Mouse (Mus musculus): ENCODE results near the gene Cox10. TPM values are rescaled to one million over a fixed set of nuclear protein-coding genes. Genes with fewer than 3 reads are reported as not detected.

The Cox10 gene
- total and polyA plus RNA-seq, 3 experiments = 23.4 to 60.3 (median 35.2) TPM

DNA sequence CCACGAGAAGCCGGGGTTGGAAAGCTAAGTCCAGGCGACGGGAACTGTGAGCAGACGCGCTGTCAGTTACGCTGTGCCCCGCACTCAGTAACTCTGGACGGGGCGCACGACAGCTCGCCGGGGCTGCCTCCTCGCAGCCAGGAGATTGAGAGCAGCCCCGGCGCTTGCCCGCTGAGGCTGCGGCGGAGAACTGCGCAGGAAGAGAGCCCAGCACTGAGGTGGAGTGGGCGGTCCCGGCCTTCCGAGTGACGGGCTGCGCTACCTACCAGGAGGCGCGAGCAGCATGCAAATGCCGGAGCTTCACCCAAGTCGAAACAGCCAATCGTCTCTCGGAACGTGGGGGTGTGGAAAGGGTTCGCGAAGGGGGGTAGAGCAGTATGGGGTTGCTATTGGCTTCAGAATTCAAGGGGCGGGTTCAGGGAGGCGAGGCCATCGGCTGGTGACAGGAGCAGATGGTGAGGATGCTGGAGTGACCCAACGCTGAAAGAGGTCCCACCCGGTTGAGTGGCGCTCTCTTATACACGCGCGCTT is 157.1 kb downstream of the Cox10 start, which contains the start of gene Hs3st3b1:
Gene Hs3st3b1, minus strand, starts transcription at position 200 of the 531 bp plus-strand sequence.
- dilution Hi-C loops (cut with MboI; ENCODE audit: extremely low pct_ligation_motif_present, extremely low pct_unique_long_range_greater_than_20kb, low sequenced_read_pairs) = no loop called here
- DNase-seq (ENCODE audit: extremely low read depth) = peak; percentile 99

More for the DNA sequence above, 157.1 kb downstream of the Cox10 start, which contains the start of gene Hs3st3b1:
- Histone ChIP-seq H3K4me1 (ENCODE audit: control insufficient read depth in 1 of 2, insufficient read depth in 2 of 2) (peaks cover 0 to 41% of the 10 kb centered on the region in 2 experiments; a peak in 2 of 4 replicates), H3K4me3 (replicated peaks in 1 of 3; ENCODE audit: low read depth in 2 of 3, low read length in 2 of 3, poor library complexity in 1 of 3) (peak within 1 kb of the TSS; percentile 53 to 66 (median 65)), H3K79me2 (replicated peaks; ENCODE audit: control insufficient read depth, extremely low read depth, insufficient read depth, poor library complexity, severe bottlenecking) (no peaks in the 10 kb centered on the region), H3K36me3 (replicated peaks in 1 of 2; ENCODE audit: control insufficient read depth in 1 of 2, insufficient read depth in 1 of 2, low read length in 1 of 2) (no peaks in the 10 kb centered on the region), H3K9ac (ENCODE audit: insufficient read depth, low read depth) (peak within 1 kb of the TSS; percentile 20; the same call in 1 of the 2 replicates), H3K9me3 (replicated peaks; ENCODE audit: low read length) (no peaks in the 10 kb centered on the region), H3K27ac (ENCODE audit: insufficient read depth, low read depth) (no peak within 1 kb of the TSS), H3K27me3 (replicated peaks) (peaks cover 33% of the 10 kb centered on the region), H3K4me2 (ENCODE audit: insufficient read depth, low read depth, poor library complexity, severe bottlenecking) (peak within 1 kb of the TSS; percentile 84)
- TF ChIP-seq HCFC1 (IDR thresholded peaks at IDR 0.05; ENCODE audit: low read depth, low read length) (peak; percentile 71), BHLHE40 (IDR thresholded peaks at IDR 0.05; ENCODE audit: low read depth, low read length) (0 out of 2 replicates have a peak, but pooled peaks have one; percentile 24), ZC3H11A (IDR thresholded peaks at IDR 0.05; ENCODE audit: low read depth, low read length) (no peak), NELFE (IDR thresholded peaks at IDR 0.05; ENCODE audit: low read depth, low read length) (peak; percentile 87), RAD21 (IDR thresholded peaks at IDR 0.05; ENCODE audit: low read depth, low read length) (no peak), TBP (conservative IDR thresholded peaks at IDR 0.05; ENCODE audit: low read depth, low read length) (peak; percentile 61; the same call in 1 of the 2 replicates), PAX5 (IDR thresholded peaks at IDR 0.05; ENCODE audit: low read length) (no peak), CHD1 (IDR thresholded peaks at IDR 0.05; ENCODE audit: low read depth, low read length) (no peak), IRF4 (IDR thresholded peaks at IDR 0.05; ENCODE audit: low read depth, low read length) (no peak; the same call in 1 of the 2 replicates), TCF12 (IDR thresholded peaks at IDR 0.05; ENCODE audit: low read depth, low read length) (peak; percentile 86), ZKSCAN1 (IDR thresholded peaks at IDR 0.05; ENCODE audit: borderline replicate concordance, low read depth, low read length) (no peak), GABPA (IDR thresholded peaks at IDR 0.05; ENCODE audit: insufficient replicate concordance, low read depth, low read length) (no peak), MXI1 (IDR thresholded peaks at IDR 0.05; ENCODE audit: low read depth, low read length) (peak; percentile 82), USF2 (conservative IDR thresholded peaks at IDR 0.05; ENCODE audit: low read depth, low read length) (no peak), USF1 (IDR thresholded peaks at IDR 0.05; ENCODE audit: low read depth, low read length) (no peak), ZMIZ1 (IDR thresholded peaks at IDR 0.05; ENCODE audit: low read depth, low read length) (peak; percentile 93), POLR2A (IDR thresholded peaks at IDR 0.05; ENCODE audit: low read depth, low read length) (peak; percentile 93), NRF1 (IDR thresholded peaks at IDR 0.05; ENCODE audit: low read depth, low read length) (peak; percentile 80), CTCF (conservative IDR thresholded peaks at IDR 0.05 in 1 of 2, IDR thresholded peaks at IDR 0.05 in 1 of 2; ENCODE audit: low read depth in 2 of 2, low read length in 2 of 2) (no peak), MAFK (IDR thresholded peaks at IDR 0.05; ENCODE audit: insufficient replicate concordance, low read length) (no peak), ZNF384 (IDR thresholded peaks at IDR 0.05; ENCODE audit: low read depth, low read length) (no peak), ETS1 (conservative IDR thresholded peaks at IDR 0.05; ENCODE audit: low read depth, low read length) (no peak), MAZ (IDR thresholded peaks at IDR 0.05; ENCODE audit: low read depth, low read length) (peak; percentile 56; the same call in 1 of the 2 replicates), KAT2A (IDR thresholded peaks at IDR 0.05; ENCODE audit: insufficient replicate concordance, low read length) (peak; percentile 53; the same call in 1 of the 2 replicates), MAX (IDR thresholded peaks at IDR 0.05; ENCODE audit: low read length) (peak; percentile 81), MEF2A (IDR thresholded peaks at IDR 0.05; ENCODE audit: borderline replicate concordance, low read depth, low read length) (peak; percentile 55; the same call in 1 of the 2 replicates), JUND (conservative IDR thresholded peaks at IDR 0.05; ENCODE audit: low read depth, low read length) (no peak), JUN (IDR thresholded peaks at IDR 0.05; ENCODE audit: insufficient read depth, low read depth, low read length) (no peak), CHD2 (IDR thresholded peaks at IDR 0.05; ENCODE audit: low read length) (peak; percentile 94), ELF1 (IDR thresholded peaks at IDR 0.05; ENCODE audit: low read depth, low read length) (peak; percentile 70), EP300 (IDR thresholded peaks at IDR 0.05; ENCODE audit: low read length) (no peak), SMC3 (IDR thresholded peaks at IDR 0.05; ENCODE audit: low read depth, low read length) (no peak), E2F4 (IDR thresholded peaks at IDR 0.05; ENCODE audit: insufficient replicate concordance, low read depth, low read length) (no peak; the same call in 1 of the 2 replicates), SIN3A (IDR thresholded peaks at IDR 0.05; ENCODE audit: low read length) (peak; percentile 62; the same call in 1 of the 2 replicates), MYC (IDR thresholded peaks at IDR 0.05; ENCODE audit: low read depth, low read length) (0 out of 2 replicates have a peak, but pooled peaks have one; percentile 38), UBTF (IDR thresholded peaks at IDR 0.05; ENCODE audit: low read depth, low read length) (peak; percentile 95; the same call in 1 of the 2 replicates), POLR2AphosphoS2 (IDR thresholded peaks at IDR 0.05; ENCODE audit: low read depth, low read length) (peak; percentile 55; the same call in 1 of the 2 replicates), RCOR1 (conservative IDR thresholded peaks at IDR 0.05; ENCODE audit: low read depth, low read length) (no peak; the same call in 1 of the 2 replicates)
- in situ Hi-C loops (cut with MboI; ENCODE audit: low pct_ligation_motif_present, low pct_unique_long_range_greater_than_20kb, low sequenced_read_pairs) = loop anchor here (10.0 kb wide), 2 partner anchors 303 to 513 kb away; partner anchors contain the start of genes F930015N05Rik and Hs3st3a1

All from CH12.LX (cell line).